Mouse (Mus musculus): Measurements from ENCODE around the gene Iqsec1. TPM values are rescaled to one million over a fixed set of nuclear protein-coding genes. Genes with fewer than 3 reads are reported as not detected.
"Not testable (repeated sequence)": the region's sequence is repeated elsewhere in the genome, so short reads cannot be mapped to it uniquely, and the experiment has no call there.

Gene Iqsec1
- polyA plus RNA-seq, 1 experiment from 2014 or later: 28.6 TPM

GRCm38 (mm10) chr6:90648391-90648790 is 340.1 kb downstream of the Iqsec1 start:
- 86% methylated on average over 6 of the region's 6 CpGs for WGBS
- Histone ChIP-seq H3K4me2 (ENCODE audit: low read length) (no peak overlapping the region), H3K4me1 (ENCODE audit: control insufficient read depth in 2 of 2, insufficient read depth in 2 of 2, low read length in 2 of 2) (peaks cover 0 to 4% of the 10 kb centered on the region in 2 experiments; a peak in 2 of 4 replicates), H3K9ac (ENCODE audit: low read length) (no peak overlapping the region), H3K27ac (replicated peaks in 1 of 2; ENCODE audit: control insufficient read depth in 1 of 2, insufficient read depth in 1 of 2, low read depth in 2 of 2, low read length in 2 of 2) (no peak overlapping the region), H3K27me3 (ENCODE audit: control insufficient read depth, insufficient read depth, low read length) (no peaks in the 10 kb centered on the region), H3K9me3 (ENCODE audit: control insufficient read depth, low read length) (peaks cover 3% of the 10 kb centered on the region; the same call in 1 of the 2 replicates), H3K4me3 (ENCODE audit: control insufficient read depth in 1 of 2, insufficient read depth in 1 of 2, low read depth in 1 of 2, low read length in 2 of 2) (no peak overlapping the region), H3K36me3 (ENCODE audit: control insufficient read depth, insufficient read depth, low read length) (no peaks in the 10 kb centered on the region)
- no peak for ATAC-seq (ENCODE audit: insufficient number of reproducible peaks, insufficient read depth, low FRiP score, low read depth)

- 0 out of 2 replicates have a peak, but pooled peaks cover 3% of the 10 kb centered on the region for H3K36me3 ChIP-seq (ENCODE audit: control insufficient read depth, insufficient read depth, low read length)
- H3K9ac ChIP-seq (ENCODE audit: low read length): no peak overlapping the region
- H3K27ac ChIP-seq (replicated peaks in 1 of 2; ENCODE audit: control insufficient read depth in 1 of 2, insufficient read depth in 1 of 2, low read depth in 2 of 2, low read length in 2 of 2): no peak overlapping the region
- 84% methylated on average over 4 of the region's 4 CpGs for WGBS
- peaks cover 3% of the 10 kb centered on the region; the same call in 1 of the 2 replicates for H3K9me3 ChIP-seq (ENCODE audit: control insufficient read depth, low read length)
- no peaks in the 10 kb centered on the region for H3K27me3 ChIP-seq (ENCODE audit: control insufficient read depth, insufficient read depth, low read length)
- peaks cover 0 to 4% of the 10 kb centered on the region in 2 experiments; a peak in 2 of 4 replicates for H3K4me1 ChIP-seq (ENCODE audit: control insufficient read depth in 2 of 2, insufficient read depth in 2 of 2, low read length in 2 of 2)
- no peak overlapping the region for H3K4me2 ChIP-seq (ENCODE audit: low read length)
- ATAC-seq (ENCODE audit: insufficient number of reproducible peaks, insufficient read depth, low FRiP score, low read depth): no peak
- no peak overlapping the region for H3K4me3 ChIP-seq (ENCODE audit: control insufficient read depth in 1 of 2, insufficient read depth in 1 of 2, low read depth in 1 of 2, low read length in 2 of 2)
These were observed 343.5 kb downstream of the Iqsec1 start for GRCm38 (mm10) chr6:90644965-90645364.

- H3K9ac ChIP-seq (ENCODE audit: low read length): no peak overlapping the region
- H3K4me1 ChIP-seq (ENCODE audit: control insufficient read depth in 2 of 2, insufficient read depth in 2 of 2, low read length in 2 of 2): peaks cover 0 to 4% of the 10 kb centered on the region in 2 experiments; a peak in 2 of 4 replicates
- WGBS: 70% methylated on average over 3 of the region's 3 CpGs
- no peak overlapping the region for H3K4me2 ChIP-seq (ENCODE audit: low read length)
- no peak overlapping the region for H3K27ac ChIP-seq (replicated peaks in 1 of 2; ENCODE audit: control insufficient read depth in 1 of 2, insufficient read depth in 1 of 2, low read depth in 2 of 2, low read length in 2 of 2)
- ATAC-seq (ENCODE audit: insufficient number of reproducible peaks, insufficient read depth, low FRiP score, low read depth): no peak
- peaks cover 7% of the 10 kb centered on the region; the same call in 1 of the 2 replicates for H3K9me3 ChIP-seq (ENCODE audit: control insufficient read depth, low read length)
- no peak overlapping the region for H3K4me3 ChIP-seq (ENCODE audit: control insufficient read depth in 1 of 2, insufficient read depth in 1 of 2, low read depth in 1 of 2, low read length in 2 of 2)
- peaks cover 8% of the 10 kb centered on the region; the same call in 1 of the 2 replicates for H3K36me3 ChIP-seq (ENCODE audit: control insufficient read depth, insufficient read depth, low read length)
- H3K27me3 ChIP-seq (ENCODE audit: control insufficient read depth, insufficient read depth, low read length): no peaks in the 10 kb centered on the region
These were observed 345.4 kb downstream of the Iqsec1 start for GRCm38 (mm10) chr6:90643057-90643456.

GRCm38 (mm10) chr6:90635611-90636010 is 352.9 kb downstream of the Iqsec1 start:
- 80% methylated on average over 3 of the region's 3 CpGs for WGBS
- Histone ChIP-seq H3K4me3 (ENCODE audit: control insufficient read depth in 1 of 2, insufficient read depth in 1 of 2, low read depth in 1 of 2, low read length in 2 of 2) (no peak overlapping the region), H3K36me3 (ENCODE audit: control insufficient read depth, insufficient read depth, low read length) (peaks cover 16% of the 10 kb centered on the region), H3K4me1 (ENCODE audit: control insufficient read depth in 2 of 2, insufficient read depth in 2 of 2, low read length in 2 of 2) (no peaks in the 10 kb centered on the region; a peak in 2 of 4 replicates), H3K27ac (replicated peaks in 1 of 2; ENCODE audit: control insufficient read depth in 1 of 2, insufficient read depth in 1 of 2, low read depth in 2 of 2, low read length in 2 of 2) (no peak overlapping the region), H3K4me2 (ENCODE audit: low read length) (no peak overlapping the region), H3K9me3 (ENCODE audit: control insufficient read depth, low read length) (peaks cover 4% of the 10 kb centered on the region; the same call in 1 of the 2 replicates), H3K9ac (ENCODE audit: low read length) (no peak overlapping the region), H3K27me3 (ENCODE audit: control insufficient read depth, insufficient read depth, low read length) (no peaks in the 10 kb centered on the region)
- ATAC-seq (ENCODE audit: insufficient number of reproducible peaks, insufficient read depth, low FRiP score, low read depth): no peak

- WGBS: 43% methylated on average over 4 of the region's 4 CpGs
These were observed 353.4 kb downstream of the Iqsec1 start for GRCm38 (mm10) chr6:90635081-90635480.

GRCm38 (mm10) chr6:90632526-90632925 is 356.0 kb downstream of the Iqsec1 start:
- H3K4me2 ChIP-seq (ENCODE audit: low read length); H3K9ac ChIP-seq (ENCODE audit: low read length); ATAC-seq (ENCODE audit: insufficient number of reproducible peaks, insufficient read depth, low FRiP score, low read depth); H3K4me3 ChIP-seq (ENCODE audit: control insufficient read depth in 1 of 2, insufficient read depth in 1 of 2, low read depth in 1 of 2, low read length in 2 of 2); H3K27ac ChIP-seq (replicated peaks in 1 of 2; ENCODE audit: control insufficient read depth in 1 of 2, insufficient read depth in 1 of 2, low read depth in 2 of 2, low read length in 2 of 2); H3K27me3 ChIP-seq (ENCODE audit: control insufficient read depth, insufficient read depth, low read length); H3K4me1 ChIP-seq (ENCODE audit: control insufficient read depth in 2 of 2, insufficient read depth in 2 of 2, low read length in 2 of 2); H3K9me3 ChIP-seq (ENCODE audit: control insufficient read depth, low read length): not testable (repeated sequence)
- WGBS: 74% methylated on average over 3 of the region's 3 CpGs
- peaks cover 16% of the 10 kb centered on the region; the same call in 1 of the 2 replicates for H3K36me3 ChIP-seq (ENCODE audit: control insufficient read depth, insufficient read depth, low read length)

More at GRCm38 (mm10) chr6:90635081-90635480, 353.4 kb downstream of the Iqsec1 start:
- ATAC-seq (ENCODE audit: insufficient number of reproducible peaks, insufficient read depth, low FRiP score, low read depth): no peak
- Histone ChIP-seq H3K27me3 (ENCODE audit: control insufficient read depth, insufficient read depth, low read length) (no peaks in the 10 kb centered on the region), H3K27ac (replicated peaks in 1 of 2; ENCODE audit: control insufficient read depth in 1 of 2, insufficient read depth in 1 of 2, low read depth in 2 of 2, low read length in 2 of 2) (no peak overlapping the region), H3K9me3 (ENCODE audit: control insufficient read depth, low read length) (peaks cover 6% of the 10 kb centered on the region; the same call in 1 of the 2 replicates), H3K36me3 (ENCODE audit: control insufficient read depth, insufficient read depth, low read length) (peaks cover 16% of the 10 kb centered on the region), H3K4me3 (ENCODE audit: control insufficient read depth in 1 of 2, insufficient read depth in 1 of 2, low read depth in 1 of 2, low read length in 2 of 2) (no peak overlapping the region), H3K9ac (ENCODE audit: low read length) (no peak overlapping the region), H3K4me2 (ENCODE audit: low read length) (no peak overlapping the region), H3K4me1 (ENCODE audit: control insufficient read depth in 2 of 2, insufficient read depth in 2 of 2, low read length in 2 of 2) (no peaks in the 10 kb centered on the region; a peak in 2 of 4 replicates)

- H3K36me3 ChIP-seq (ENCODE audit: control insufficient read depth, insufficient read depth, low read length): peaks cover 13% of the 10 kb centered on the region
- ATAC-seq (ENCODE audit: insufficient number of reproducible peaks, insufficient read depth, low FRiP score, low read depth): no peak
- 0 out of 2 replicates have a peak, but pooled peaks cover 4% of the 10 kb centered on the region for H3K9me3 ChIP-seq (ENCODE audit: control insufficient read depth, low read length)
- no peak overlapping the region for H3K9ac ChIP-seq (ENCODE audit: low read length)
- H3K4me2 ChIP-seq (ENCODE audit: low read length): no peak overlapping the region
- no peaks in the 10 kb centered on the region for H3K27me3 ChIP-seq (ENCODE audit: control insufficient read depth, insufficient read depth, low read length)
- no peaks in the 10 kb centered on the region for H3K4me1 ChIP-seq (ENCODE audit: control insufficient read depth in 2 of 2, insufficient read depth in 2 of 2, low read length in 2 of 2)
- WGBS: 91% methylated on average over 7 of the region's 7 CpGs
- no peak overlapping the region for H3K27ac ChIP-seq (replicated peaks in 1 of 2; ENCODE audit: control insufficient read depth in 1 of 2, insufficient read depth in 1 of 2, low read depth in 2 of 2, low read length in 2 of 2)
- no peak overlapping the region for H3K4me3 ChIP-seq (ENCODE audit: control insufficient read depth in 1 of 2, insufficient read depth in 1 of 2, low read depth in 1 of 2, low read length in 2 of 2)
These were observed 358.1 kb downstream of the Iqsec1 start for GRCm38 (mm10) chr6:90630427-90630826.

- no peak for ATAC-seq (ENCODE audit: insufficient number of reproducible peaks, insufficient read depth, low FRiP score, low read depth)
- H3K36me3 ChIP-seq (ENCODE audit: control insufficient read depth, insufficient read depth, low read length): peaks cover 13% of the 10 kb centered on the region
These were observed 359.0 kb downstream of the Iqsec1 start for GRCm38 (mm10) chr6:90629506-90629905.

More at GRCm38 (mm10) chr6:90629506-90629905, 359.0 kb downstream of the Iqsec1 start:
- no peak overlapping the region for H3K27ac ChIP-seq (replicated peaks in 1 of 2; ENCODE audit: control insufficient read depth in 1 of 2, insufficient read depth in 1 of 2, low read depth in 2 of 2, low read length in 2 of 2)
- no peak overlapping the region for H3K4me3 ChIP-seq (ENCODE audit: control insufficient read depth in 1 of 2, insufficient read depth in 1 of 2, low read depth in 1 of 2, low read length in 2 of 2)
- 0 out of 2 replicates have a peak, but pooled peaks cover 4% of the 10 kb centered on the region for H3K9me3 ChIP-seq (ENCODE audit: control insufficient read depth, low read length)
- H3K4me1 ChIP-seq (ENCODE audit: control insufficient read depth in 2 of 2, insufficient read depth in 2 of 2, low read length in 2 of 2): peaks cover 0 to 5% of the 10 kb centered on the region in 2 experiments; a peak in 2 of 4 replicates
- WGBS: 80% methylated on average over 6 of the region's 6 CpGs
- H3K4me2 ChIP-seq (ENCODE audit: low read length): no peak overlapping the region
- no peak overlapping the region for H3K9ac ChIP-seq (ENCODE audit: low read length)
- no peaks in the 10 kb centered on the region for H3K27me3 ChIP-seq (ENCODE audit: control insufficient read depth, insufficient read depth, low read length)
